Mouse (Mus musculus) embryonic fibroblast, embryonic 13.5 days (primary cell): Measurements from ENCODE around the gene Osgepl1. TPM values are rescaled to one million over a fixed set of nuclear protein-coding genes. Genes with fewer than 3 reads are reported as not detected.
A peak's percentile ranks its signal among the peaks of the same experiment; 100 is the strongest.
"Not testable (repeated sequence)": the region's sequence is repeated elsewhere in the genome, so short reads cannot be mapped to it uniquely, and the experiment has no call there.

Experiments
- H3K27ac ChIP-seq: 2 replicates; pipeline ENCODE4 v1.5.1; 2012; ENCODE audit warnings: low read length, control low read depth, inconsistent platforms; ENCODE audit not compliant: insufficient read depth
- H3K4me1 ChIP-seq: 2 replicates; pipeline ENCODE4 v1.6.1; 2011; ENCODE audit warnings: low read length; ENCODE audit not compliant: control insufficient read depth, insufficient read depth
- H3K4me3 ChIP-seq: 2 replicates; pipeline ENCODE4 v1.5.1; 2011; ENCODE audit warnings: mild to moderate bottlenecking, control low read depth, low read length; ENCODE audit not compliant: insufficient read depth
- CTCF ChIP-seq: IDR thresholded peaks from 2 replicates; pipeline ENCODE4 v1.5.1; 2011; ENCODE audit warnings: mild to moderate bottlenecking, control low read depth, low read length, moderate library complexity, borderline replicate concordance; ENCODE audit not compliant: insufficient read depth
- POLR2A ChIP-seq: IDR thresholded peaks from 2 replicates; pipeline ENCODE4 v1.6.1; 2011; ENCODE audit warnings: low read depth, mild to moderate bottlenecking, control low read depth, low read length, moderate library complexity
- polyA plus RNA-seq: library from polyadenylated mRNA; stranded (reverse); fragments of >200 nt; gene quantifications from 2 replicates; pipeline ENCODE4 v1.2.4, GENCODE M21; 2011; ENCODE audit warnings: low read depth; ENCODE audit not compliant: missing spikeins, insufficient read length

The Osgepl1 gene
- polyA plus RNA-seq, 1 experiment, result 11.2 TPM

DNA sequence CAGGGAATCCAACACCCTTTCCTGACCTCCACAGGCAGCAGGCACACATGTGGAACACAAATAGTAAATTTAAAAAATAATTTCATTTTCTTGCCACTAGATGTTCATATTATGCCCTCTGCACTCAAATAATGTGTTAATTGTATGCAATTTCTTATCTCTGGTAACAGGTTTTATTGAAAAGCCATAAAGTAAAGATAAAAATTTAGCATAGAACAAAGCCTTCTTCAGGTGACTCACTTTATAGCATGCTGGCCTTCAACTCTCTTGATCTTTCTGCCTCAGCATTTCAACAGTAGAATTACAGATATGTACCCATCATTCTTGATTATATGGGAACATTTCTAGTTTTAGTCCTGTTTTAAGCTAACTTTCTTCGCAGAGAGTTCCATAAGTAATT, 10.9 kb downstream of the Osgepl1 start:
- H3K4me1 ChIP-seq, result no peaks in the 10 kb centered on the region
- TF ChIP-seq CTCF (no peak), POLR2A (no peak)
- H3K4me3 ChIP-seq, result no peak overlapping the region
- H3K27ac ChIP-seq, result no peak overlapping the region

DNA sequence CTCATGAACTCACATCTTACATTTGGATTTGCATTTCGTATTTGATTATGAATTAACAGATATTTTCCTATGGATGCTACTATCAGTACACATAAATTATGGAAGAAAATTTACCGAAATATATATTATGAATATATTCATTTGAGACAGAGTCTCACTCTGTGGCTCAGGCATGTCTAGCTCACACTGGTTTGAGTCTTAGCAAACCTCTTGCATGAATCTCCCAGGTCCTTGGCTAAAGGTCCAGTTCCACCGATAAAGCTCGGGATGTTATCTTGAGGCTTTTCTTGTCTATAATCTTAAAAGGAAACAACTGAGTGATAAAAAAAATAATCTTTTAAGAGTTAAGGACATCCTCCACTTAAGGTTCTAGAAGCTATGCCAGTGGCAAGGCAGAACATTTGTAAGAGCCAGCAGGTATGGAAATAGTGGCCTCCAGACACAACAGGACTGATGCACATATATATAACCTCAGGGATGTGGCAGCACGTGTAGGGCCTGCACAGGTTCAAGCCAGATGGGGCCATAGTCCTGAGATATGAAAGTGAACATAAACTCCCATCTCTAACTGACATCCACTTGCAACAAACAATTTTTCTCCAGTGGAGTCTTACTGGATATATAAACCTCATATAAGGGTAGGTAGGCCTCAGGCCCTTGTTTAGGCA, 11.5 kb downstream of the Osgepl1 start:
- Histone ChIP-seq H3K4me1 (no peaks in the 10 kb centered on the region), H3K27ac (no peak overlapping the region), H3K4me3 (no peak overlapping the region)
- TF ChIP-seq POLR2A, result no peak
- TF ChIP-seq CTCF, result no peak

DNA sequence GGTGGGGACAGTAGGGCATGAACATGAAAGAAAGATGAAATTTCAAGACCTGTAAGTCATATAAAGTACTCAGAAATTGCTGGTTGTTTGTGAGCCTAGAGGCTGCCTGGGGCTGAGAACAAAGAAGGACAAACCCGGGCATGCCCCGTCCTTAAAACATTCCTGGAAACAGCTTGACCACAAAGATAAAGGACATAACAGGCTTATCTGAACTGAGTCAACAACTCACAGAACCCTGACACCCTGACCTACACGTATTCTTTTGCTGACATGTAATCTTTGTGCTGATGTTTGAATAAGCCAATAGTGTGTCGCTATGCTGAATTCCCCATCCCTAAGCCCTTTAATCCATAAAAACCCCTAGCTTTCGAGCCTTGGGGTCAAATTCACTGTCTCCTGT, 20.1 kb downstream of the Osgepl1 start:
- not testable (repeated sequence) for H3K4me1 ChIP-seq, H3K27ac ChIP-seq, H3K4me3 ChIP-seq

DNA sequence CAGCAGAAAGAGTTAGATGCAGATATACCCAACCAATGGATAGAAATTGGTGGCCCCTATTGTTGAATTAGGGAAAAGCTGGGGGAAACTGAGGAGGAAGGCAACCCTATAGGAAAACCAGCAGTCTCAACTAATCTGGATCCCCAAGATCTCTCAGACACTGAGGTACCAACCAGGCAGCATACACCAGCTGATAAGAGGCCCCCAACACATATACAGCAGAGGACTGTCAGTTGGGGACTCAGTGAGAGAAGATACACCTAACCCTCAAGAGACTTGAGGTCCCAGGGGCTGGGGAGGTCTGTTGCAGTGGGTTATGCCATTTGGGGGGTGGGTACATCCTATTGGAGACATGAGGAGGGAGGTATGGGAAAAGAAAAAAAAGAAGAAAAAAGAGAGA, 22.0 kb downstream of the Osgepl1 start:
- H3K4me3 ChIP-seq, result no peak overlapping the region
- H3K4me1 ChIP-seq, result no peaks in the 10 kb centered on the region
- no peak overlapping the region for H3K27ac ChIP-seq
- TF ChIP-seq POLR2A, result no peak

DNA sequence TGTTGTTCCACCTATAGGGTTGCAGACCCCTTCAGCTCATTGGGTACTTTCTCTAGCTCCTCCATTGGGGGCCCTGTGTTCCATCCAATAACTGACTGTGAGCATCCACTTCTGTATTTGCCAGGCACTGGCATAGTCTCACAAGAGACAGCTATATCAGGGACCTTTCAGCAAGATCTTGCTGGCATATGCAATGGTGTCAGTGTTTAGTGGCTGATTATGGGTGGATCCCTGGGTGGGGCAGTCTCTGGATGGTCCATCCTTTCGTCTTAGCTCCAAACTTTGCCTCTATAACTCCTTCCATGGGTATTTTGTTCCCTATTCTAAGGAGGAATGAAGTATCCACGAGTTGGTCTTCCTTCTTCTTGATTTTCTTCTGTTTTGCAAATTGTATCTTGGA, 24.0 kb downstream of the Osgepl1 start:
- not testable (repeated sequence) for H3K4me3 ChIP-seq, H3K4me1 ChIP-seq, H3K27ac ChIP-seq

DNA sequence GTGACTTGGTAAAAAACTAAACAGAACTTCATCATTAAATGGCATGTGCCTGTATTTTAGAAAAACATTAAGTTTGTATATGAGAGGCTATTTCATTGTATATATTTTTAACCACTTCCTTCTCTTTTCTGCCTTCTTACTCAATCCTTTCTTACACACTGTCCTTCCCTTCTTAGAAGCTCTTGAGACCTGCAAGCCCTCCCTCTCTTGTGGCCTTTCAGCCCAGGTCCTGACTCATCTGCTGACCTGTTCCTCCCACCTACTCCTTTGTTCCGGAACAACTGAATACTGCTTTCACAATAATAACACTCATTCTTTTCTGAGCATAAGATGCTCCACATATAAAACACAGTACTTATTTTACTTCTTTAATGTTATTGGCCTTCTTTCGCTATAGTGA, 27.6 kb downstream of the Osgepl1 start:
- Histone ChIP-seq H3K4me1 (no peaks in the 10 kb centered on the region), H3K27ac (no peak overlapping the region), H3K4me3 (no peak overlapping the region)
- TF ChIP-seq CTCF, result no peak
- TF ChIP-seq POLR2A, result no peak

DNA sequence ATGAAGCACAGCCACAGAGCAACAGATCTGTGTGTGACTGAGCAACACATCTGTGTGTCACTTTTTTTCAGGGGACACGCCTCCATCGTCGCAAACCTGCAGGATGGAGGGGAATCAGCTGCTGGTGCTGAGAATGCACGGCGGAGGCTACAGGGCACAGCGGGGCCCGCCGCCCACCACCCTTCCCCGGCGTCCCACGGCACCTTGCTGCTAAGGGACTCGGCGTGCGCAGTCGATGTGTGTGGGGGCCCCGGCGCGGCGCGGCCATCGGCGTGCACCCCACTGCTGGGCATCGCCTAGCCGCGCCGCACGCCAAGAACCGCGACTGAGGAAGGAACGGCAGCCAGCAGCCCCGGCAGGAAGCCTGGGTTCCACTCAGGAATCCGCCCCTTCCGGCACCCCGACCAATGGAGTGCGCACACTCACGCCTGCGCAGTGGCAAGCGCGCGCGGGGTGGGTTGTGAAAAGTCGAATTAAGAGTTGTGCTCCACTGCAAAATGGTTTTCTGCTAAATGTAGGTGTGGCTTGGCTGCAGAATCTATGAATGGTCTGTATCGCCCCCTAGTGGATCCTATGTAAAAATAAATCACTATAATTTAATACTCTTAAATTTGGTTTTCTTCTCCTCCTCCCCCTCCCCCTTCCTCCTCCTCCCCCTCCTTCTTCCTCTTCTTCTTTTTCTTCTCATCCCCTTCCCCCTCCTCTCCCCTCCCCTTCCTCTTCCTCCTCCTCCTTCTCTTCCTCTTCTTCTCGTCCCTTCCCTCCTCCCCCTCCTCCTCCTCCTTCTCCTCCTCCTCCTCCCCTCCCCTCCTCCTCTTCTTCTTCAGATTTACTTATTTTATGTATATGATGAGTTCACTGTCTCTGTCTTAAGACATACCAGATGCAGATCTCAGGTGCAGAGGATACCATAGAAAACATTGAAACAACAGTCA, 39.2 kb downstream of the Osgepl1 start, which contains the start of the genes Asdurf, Gm28551 and Asnsd1:
Gene Asdurf, minus strand, starts transcription at position 293 of the 935 bp plus-strand sequence.
Gene Gm28551, minus strand, starts transcription at position 341 of the 935 bp plus-strand sequence.
Gene Asnsd1, minus strand, starts transcription at position 426 of the 935 bp plus-strand sequence.
- Histone ChIP-seq H3K4me1 (no peaks in the 10 kb centered on the region), H3K4me3 (peak within 1 kb of the TSS; percentile 69), H3K27ac (peak within 1 kb of the TSS; percentile 65; the same call in 1 of the 2 replicates)
- TF ChIP-seq POLR2A, result peak; percentile 88
- no peak for TF ChIP-seq CTCF

DNA sequence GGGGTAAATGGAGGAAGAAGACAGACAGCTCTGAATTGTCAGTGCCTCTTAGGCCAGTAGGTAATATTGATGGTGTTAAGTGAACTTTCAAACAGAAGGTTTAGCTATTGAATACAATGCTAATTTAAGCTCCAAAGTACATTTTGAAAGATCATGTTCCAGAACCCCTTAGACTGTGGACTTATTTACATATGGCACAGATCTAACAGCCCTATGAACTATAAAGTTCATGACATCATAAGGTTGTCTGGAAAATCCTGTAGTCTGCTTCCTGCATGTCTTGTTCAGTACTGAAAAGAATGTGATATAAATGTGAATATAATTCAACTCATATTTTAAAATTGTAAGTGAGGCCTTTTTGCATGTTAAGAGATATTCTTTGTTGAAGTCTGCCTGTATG, 45.6 kb downstream of the Osgepl1 start:
- TF ChIP-seq POLR2A (no peak), CTCF (no peak)
- Histone ChIP-seq H3K4me1 (no peaks in the 10 kb centered on the region), H3K27ac (no peak overlapping the region), H3K4me3 (no peak overlapping the region)

Other genes starting within 250 kb of the Osgepl1 start
- not detected in 2 replicates for gene 1700019A02Rik, start 126.0 kb upstream of the Osgepl1 start, polyA plus RNA-seq
- gene Pms1, start 16.6 kb upstream of the Osgepl1 start, polyA plus RNA-seq, result 8.3 and 8.5 TPM in 2 replicates
- 14.0 and 15.3 TPM in 2 replicates for gene Ormdl1, start 16.5 kb upstream of the Osgepl1 start, polyA plus RNA-seq
- gene Gm28778, start 16.5 kb upstream of the Osgepl1 start, polyA plus RNA-seq, result not detected in 2 replicates
- 5.6 and 7.7 TPM in 2 replicates for gene Asdurf, start 39.0 kb downstream of the Osgepl1 start, polyA plus RNA-seq
- not detected in 2 replicates for gene Gm28551, start 39.0 kb downstream of the Osgepl1 start, polyA plus RNA-seq
- 63.4 and 78.7 TPM in 2 replicates for gene Asnsd1, start 39.1 kb downstream of the Osgepl1 start, polyA plus RNA-seq